Mouse (Mus musculus): ENCODE data around the gene Bcam. TPM values are rescaled to one million over a fixed set of nuclear protein-coding genes. Genes with fewer than 3 reads are reported as not detected.

The Bcam gene
- total RNA-seq, 4 experiments from 2014 or later: 16.7 to 24.4 (median 18.0) TPM

GRCm38 (mm10) chr7:19785874-19786458 is 15.2 kb upstream of the Bcam start:
- no peak for DNase-seq (ENCODE audit: low spot score in 2 of 2)

DNA sequence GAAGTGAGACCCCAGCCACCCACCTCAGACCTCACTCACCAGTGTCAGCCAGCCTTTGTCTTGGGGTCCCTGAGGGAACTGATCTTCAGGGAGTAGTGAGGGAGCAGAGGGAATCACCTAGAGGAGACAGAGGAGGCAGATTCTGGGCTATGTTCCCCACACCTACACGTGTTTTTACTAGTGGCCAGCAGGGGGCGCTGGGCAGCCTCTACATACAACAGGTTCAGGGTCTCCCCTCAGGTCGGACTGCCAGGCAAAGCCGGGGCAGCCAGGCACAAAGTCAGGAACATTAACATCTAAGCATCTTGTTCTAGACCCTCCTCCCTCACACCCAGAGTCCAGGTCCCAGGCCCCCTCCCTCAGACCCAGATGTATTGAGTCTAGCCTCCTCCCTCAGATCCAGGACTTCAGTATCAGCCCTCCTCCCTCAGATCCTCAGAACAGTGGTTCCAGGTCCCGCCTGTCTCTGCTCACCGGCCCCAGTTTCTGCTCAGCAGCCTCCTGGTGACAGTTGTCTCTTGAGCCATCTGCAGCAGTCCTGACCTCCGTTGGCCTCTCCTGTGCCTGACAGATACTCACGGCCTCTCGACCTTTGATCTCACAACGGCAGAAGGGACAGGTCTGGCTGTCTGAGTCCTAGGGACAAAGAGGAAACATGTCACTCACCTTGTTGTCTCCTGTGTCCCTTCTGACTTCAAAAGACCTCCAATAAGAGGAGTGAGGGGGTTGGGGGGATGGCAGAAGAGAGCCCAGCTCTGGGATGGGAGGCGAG is 14.1 kb upstream of the Bcam start:
- DNase-seq (ENCODE audit: low spot score in 2 of 2): no peak

DNA sequence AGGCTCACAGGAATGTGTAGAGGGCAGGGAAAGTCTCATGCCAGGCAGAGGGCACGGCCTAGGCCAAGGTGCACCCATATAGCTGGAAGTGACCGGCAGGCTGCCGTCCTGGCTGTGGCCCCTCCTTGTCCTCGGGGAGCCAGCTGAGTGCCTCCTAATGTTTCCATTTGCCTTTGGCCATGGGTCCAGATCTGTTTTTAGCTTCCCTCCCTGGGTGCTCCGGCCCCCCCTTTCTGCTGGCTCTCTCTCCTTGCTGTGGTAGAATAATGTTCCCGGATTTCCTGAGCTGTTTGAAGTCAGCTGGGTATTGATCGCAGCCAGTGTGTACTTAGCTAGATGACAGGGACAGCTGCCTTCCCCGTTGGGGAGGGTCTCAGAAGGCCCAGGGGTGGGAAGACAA is 12.8 kb upstream of the Bcam start:
- DNase-seq (ENCODE audit: low spot score in 2 of 2): peak; percentile 79 to 82

GRCm38 (mm10) chr7:19782645-19783044 is 11.8 kb upstream of the Bcam start:
- DNase-seq (ENCODE audit: low spot score in 2 of 2): no peak

DNA sequence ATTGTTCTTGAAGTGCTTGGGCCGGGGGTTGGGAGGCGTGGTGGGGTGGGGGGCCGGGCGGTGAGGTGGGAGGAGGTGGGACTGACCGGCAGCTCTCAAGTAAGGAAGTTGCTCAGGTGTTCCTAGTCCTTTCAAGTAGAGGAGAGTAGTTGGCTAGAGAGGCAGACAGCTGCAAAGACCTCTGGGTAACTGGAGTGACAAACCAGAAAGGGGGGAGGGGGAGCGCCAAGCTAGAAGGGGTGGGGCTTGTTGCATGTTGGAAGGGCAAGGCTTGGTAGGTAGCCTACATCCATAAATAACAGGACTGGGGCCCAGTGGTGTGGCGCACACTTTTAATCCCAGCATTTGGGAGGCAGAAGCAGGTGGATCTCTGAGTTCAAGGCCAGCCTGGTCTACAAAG is 10.9 kb upstream of the Bcam start:
- no peak for DNase-seq (ENCODE audit: low spot score in 2 of 2)

- DNase-seq (ENCODE audit: low spot score in 2 of 2): no peak
Measured at GRCm38 (mm10) chr7:19779903-19780302, 9.1 kb upstream of the Bcam start.

GRCm38 (mm10) chr7:19778645-19779044 is 7.8 kb upstream of the Bcam start:
- DNase-seq (ENCODE audit: low spot score in 2 of 2): no peak

DNA sequence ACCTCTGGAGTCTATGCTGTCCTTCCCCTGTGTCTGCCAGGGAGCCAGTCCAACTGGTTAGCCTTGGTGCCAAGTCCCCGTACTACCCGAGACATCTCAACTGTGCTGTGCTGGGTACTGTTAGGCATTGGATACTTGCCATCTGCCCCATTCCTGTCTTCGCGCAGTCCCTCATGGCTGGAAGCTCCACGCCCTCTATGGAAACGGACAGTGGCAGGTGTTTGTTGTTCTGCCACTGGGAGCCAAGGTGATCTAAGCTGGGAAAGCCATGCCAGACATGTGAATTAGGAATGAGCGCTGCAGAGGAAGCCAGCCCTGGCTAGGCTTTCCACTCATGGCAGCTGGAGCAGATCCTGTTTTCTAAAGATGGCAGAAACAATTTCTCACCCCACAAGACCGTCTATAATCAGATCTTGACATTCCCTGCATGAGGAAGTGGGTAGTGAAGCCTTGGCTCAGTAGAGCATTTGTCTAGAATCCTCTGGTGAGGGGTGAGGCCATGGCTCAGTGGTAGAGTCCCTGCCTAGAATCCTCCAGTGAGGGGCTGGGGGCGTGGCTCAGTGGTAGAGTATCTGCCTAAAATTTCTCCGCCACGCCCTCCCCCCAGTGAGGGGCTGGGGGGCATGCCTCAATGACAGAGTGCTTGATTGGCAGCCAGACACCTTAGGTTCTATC is 6.4 kb upstream of the Bcam start:
- peak; percentile 70 to 85 for DNase-seq (ENCODE audit: low spot score in 2 of 2)

DNA sequence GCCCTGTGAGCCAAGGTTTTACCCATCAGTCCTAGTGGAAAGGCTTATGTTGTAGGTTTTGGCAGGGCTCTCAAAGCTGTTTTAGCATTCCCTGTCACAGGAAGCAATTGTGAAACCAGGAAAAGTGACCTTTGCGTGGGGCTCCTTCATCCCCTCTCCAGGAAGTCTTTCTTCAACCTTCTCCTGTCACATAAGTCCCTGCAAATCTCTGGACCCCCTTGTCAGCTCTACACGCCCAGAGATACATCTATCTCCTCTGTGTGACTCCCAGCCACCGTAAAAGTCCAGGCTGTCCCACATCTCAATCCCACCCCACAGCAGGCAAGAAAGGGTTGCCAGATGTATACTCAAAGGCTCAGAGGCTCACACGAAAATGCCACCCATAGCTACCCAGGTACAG is 866 bp upstream of the Bcam start:
- no peak for DNase-seq (ENCODE audit: low spot score in 2 of 2)

GRCm38 (mm10) chr7:19770375-19770754 is 451 bp downstream of the Bcam start:
- DNase-seq (ENCODE audit: low spot score in 2 of 2): peak; percentile 33 to 58

GRCm38 (mm10) chr7:19769434-19770374 is 1.1 kb downstream of the Bcam start:
- DNase-seq (ENCODE audit: low spot score in 2 of 2): no peak

DNA sequence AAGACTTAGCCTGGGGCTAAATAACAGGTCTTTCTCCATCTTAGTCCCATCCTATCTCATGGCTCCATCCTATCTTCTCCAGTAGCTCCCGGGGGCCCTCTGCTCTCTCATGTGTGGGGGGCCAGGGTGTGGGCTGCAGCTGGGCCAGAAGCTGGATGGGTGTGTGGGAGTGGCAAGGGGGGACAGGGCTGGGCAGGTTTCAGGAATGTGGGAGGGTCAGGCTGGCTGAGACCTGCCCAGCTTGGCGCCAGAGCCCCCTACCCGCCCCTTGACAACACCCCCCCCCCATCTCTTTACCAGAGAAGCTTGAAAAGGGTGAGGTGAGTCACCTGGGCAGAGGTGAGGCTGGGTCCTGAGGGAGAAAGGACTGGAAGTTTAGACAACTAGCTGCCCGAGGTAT is 1.8 kb downstream of the Bcam start:
- DNase-seq (ENCODE audit: low spot score in 2 of 2): no peak

DNA sequence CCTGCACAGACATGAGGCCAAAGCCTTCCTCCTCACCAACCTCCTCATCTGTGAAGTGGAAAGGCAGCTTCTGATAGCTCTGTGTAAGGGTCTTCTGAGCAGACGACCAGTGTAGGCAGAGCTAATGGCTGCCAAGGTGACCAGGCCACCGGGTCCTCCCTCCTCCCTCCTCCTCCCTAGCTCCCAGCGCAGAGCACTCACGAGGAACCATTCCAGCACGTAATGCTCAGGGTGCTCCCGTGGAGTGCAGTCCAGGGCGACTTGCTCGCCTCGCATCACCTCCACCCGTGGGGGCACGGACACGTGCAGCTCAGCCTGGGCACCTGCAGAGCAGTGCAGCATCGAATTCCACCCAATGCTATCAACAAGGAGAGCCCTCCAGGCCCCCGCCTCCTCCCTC is 2.6 kb downstream of the Bcam start:
- no peak for DNase-seq (ENCODE audit: low spot score in 2 of 2)

DNA sequence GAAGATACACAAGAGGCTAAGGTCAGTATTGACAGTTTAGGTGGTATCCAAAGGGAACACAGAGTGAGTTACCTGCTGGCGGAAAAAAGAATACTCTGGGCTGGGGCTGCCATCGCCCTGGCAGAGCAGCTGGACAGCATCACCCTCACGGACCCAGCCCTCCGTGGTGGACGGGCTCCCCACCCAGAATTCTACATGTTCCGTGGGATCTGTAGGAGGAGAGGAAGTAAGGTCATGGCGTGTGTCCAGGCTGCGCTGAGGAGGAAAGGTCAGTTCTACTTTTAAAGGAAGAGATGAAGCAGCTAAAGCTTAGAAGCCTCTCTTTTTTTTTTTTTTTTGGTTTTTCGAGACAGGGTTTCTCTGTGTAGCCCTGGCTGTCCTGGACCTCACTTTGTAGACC is 6.2 kb downstream of the Bcam start:
- no peak for DNase-seq (ENCODE audit: low spot score in 2 of 2)

GRCm38 (mm10) chr7:19763829-19764477 is 6.9 kb downstream of the Bcam start:
- no peak for DNase-seq (ENCODE audit: low spot score in 2 of 2)

DNA sequence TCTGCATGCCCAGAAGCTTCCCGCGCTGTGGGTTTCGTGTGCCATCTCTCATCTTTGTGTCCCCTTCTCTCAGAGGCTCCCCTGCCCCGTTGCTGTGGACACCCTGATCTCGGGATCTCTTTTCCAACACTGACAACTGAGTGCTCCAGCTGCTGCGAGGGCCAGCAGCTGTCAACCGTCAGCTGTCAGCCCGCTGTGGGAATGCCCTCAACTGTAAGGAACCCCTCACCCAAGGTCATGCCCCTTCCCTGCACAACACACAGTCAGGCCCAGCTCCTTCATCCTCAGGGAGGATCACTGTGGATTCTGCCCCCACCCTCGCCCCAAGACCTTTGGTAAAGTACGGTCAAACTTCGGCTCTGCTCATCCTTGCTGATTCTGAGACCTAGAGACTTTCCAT is 8.5 kb downstream of the Bcam start:
- DNase-seq (ENCODE audit: low spot score in 2 of 2): no peak

- no peak for DNase-seq (ENCODE audit: low spot score in 2 of 2)
Measured at GRCm38 (mm10) chr7:19760021-19760420, 10.8 kb downstream of the Bcam start.

DNA sequence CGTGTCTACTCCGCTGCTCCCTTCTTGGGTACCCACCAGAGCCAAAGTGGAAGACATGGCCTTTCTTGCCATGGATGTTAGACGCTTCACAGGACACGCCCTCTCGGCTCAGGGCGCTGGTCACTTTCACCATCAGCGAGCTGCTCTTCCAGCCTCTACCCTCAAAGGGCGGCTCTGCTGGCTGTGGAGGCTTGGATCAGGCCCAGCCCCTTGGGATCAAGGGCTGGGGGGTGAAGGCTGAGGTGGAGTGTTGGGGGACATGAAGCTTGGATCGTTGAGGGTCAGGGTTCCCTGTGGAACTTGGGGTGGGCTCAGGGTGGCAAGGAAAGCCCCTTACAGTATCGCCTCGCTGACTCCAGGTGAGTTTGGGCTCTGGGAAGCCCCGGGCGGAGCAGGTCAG is 12.2 kb downstream of the Bcam start:
- no peak for DNase-seq (ENCODE audit: low spot score in 2 of 2)

- DNase-seq (ENCODE audit: low spot score in 2 of 2): peak; percentile 78 to 86
Measured at GRCm38 (mm10) chr7:19755851-19756786, 14.7 kb downstream of the Bcam start.

GRCm38 (mm10) chr7:19755008-19755407 is 15.8 kb downstream of the Bcam start:
- no peak for DNase-seq (ENCODE audit: low spot score in 2 of 2)

Data from gastrocnemius, adult 8-10 months (tissue).